Mouse (Mus musculus): ENCODE results near the gene Acta2. TPM values are rescaled to one million over a fixed set of nuclear protein-coding genes. Genes with fewer than 3 reads are reported as not detected.
"Not testable (repeated sequence)": the region's sequence is repeated elsewhere in the genome, so short reads cannot be mapped to it uniquely, and the experiment has no call there.

Gene Acta2
- polyA plus RNA-seq, 1 experiment: 432 TPM

GRCm38 (mm10) chr19:34213251-34213645 is 42.1 kb downstream of the Acta2 start:
- Histone ChIP-seq H3K27me3 (ENCODE audit: control insufficient read depth, insufficient read depth, low read length) (no peaks in the 10 kb centered on the region), H3K36me3 (ENCODE audit: control insufficient read depth, insufficient read depth, low read length) (no peaks in the 10 kb centered on the region), H3K27ac (ENCODE audit: insufficient read depth, low read depth, low read length) (peak overlapping the region; percentile 3; the same call in 1 of the 2 replicates), H3K4me3 (ENCODE audit: low read depth, low read length) (no peak overlapping the region), H3K4me1 (ENCODE audit: control insufficient read depth, insufficient read depth, insufficient read length, low read length) (peaks cover 32% of the 10 kb centered on the region)
- TF ChIP-seq POLR2A (IDR thresholded peaks at IDR 0.05; ENCODE audit: low read depth, low read length): no peak
- TF ChIP-seq CTCF (IDR thresholded peaks at IDR 0.05; ENCODE audit: extremely low read depth, insufficient read length, insufficient replicate concordance, low read depth, low read length): no peak

GRCm38 (mm10) chr19:34212489-34213250 is 42.7 kb downstream of the Acta2 start:
- no peaks in the 10 kb centered on the region for H3K36me3 ChIP-seq (ENCODE audit: control insufficient read depth, insufficient read depth, low read length)
- peak overlapping the region; percentile 7; the same call in 1 of the 2 replicates for H3K27ac ChIP-seq (ENCODE audit: insufficient read depth, low read depth, low read length)
- WGBS: 49% methylated on average over 12 of the region's 12 CpGs
- no peak overlapping the region for H3K4me3 ChIP-seq (ENCODE audit: low read depth, low read length)
- no peak for TF ChIP-seq POLR2A (IDR thresholded peaks at IDR 0.05; ENCODE audit: low read depth, low read length)
- TF ChIP-seq CTCF (IDR thresholded peaks at IDR 0.05; ENCODE audit: extremely low read depth, insufficient read length, insufficient replicate concordance, low read depth, low read length): no peak
- H3K27me3 ChIP-seq (ENCODE audit: control insufficient read depth, insufficient read depth, low read length): no peaks in the 10 kb centered on the region
- H3K4me1 ChIP-seq (ENCODE audit: control insufficient read depth, insufficient read depth, insufficient read length, low read length): peaks cover 32% of the 10 kb centered on the region

DNA sequence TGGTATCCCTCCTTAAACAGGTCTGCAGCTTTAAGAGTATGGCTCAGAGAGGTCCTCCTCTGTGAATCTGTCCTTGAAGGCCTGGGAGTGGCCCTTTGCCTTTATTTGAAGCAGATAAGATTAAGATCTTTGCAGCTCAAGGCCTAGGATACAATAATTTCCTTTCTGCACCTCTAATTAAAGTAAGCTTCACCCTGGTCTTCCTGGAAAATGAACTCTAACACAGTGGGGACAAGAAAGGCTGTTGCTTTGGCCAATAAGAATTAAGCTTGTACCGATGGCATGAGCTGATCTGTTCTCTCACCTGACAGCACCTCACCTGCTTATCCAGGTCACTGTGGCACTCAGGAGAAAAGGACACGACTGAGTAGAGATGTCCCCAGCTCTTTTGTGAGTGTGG is 44.5 kb downstream of the Acta2 start:
- 21% methylated on average over 2 of the region's 2 CpGs for WGBS
- H3K27ac ChIP-seq (ENCODE audit: insufficient read depth, low read depth, low read length): peak overlapping the region; percentile 65
- H3K27me3 ChIP-seq (ENCODE audit: control insufficient read depth, insufficient read depth, low read length): no peaks in the 10 kb centered on the region
- no peaks in the 10 kb centered on the region for H3K36me3 ChIP-seq (ENCODE audit: control insufficient read depth, insufficient read depth, low read length)
- peaks cover 32% of the 10 kb centered on the region for H3K4me1 ChIP-seq (ENCODE audit: control insufficient read depth, insufficient read depth, insufficient read length, low read length)
- no peak for TF ChIP-seq CTCF (IDR thresholded peaks at IDR 0.05; ENCODE audit: extremely low read depth, insufficient read length, insufficient replicate concordance, low read depth, low read length)
- TF ChIP-seq POLR2A (IDR thresholded peaks at IDR 0.05; ENCODE audit: low read depth, low read length): no peak
- H3K4me3 ChIP-seq (ENCODE audit: low read depth, low read length): no peak overlapping the region

- WGBS: 79% methylated on average over 8 of the region's 8 CpGs
Measured at GRCm38 (mm10) chr19:34209930-34210581, 45.3 kb downstream of the Acta2 start.

DNA sequence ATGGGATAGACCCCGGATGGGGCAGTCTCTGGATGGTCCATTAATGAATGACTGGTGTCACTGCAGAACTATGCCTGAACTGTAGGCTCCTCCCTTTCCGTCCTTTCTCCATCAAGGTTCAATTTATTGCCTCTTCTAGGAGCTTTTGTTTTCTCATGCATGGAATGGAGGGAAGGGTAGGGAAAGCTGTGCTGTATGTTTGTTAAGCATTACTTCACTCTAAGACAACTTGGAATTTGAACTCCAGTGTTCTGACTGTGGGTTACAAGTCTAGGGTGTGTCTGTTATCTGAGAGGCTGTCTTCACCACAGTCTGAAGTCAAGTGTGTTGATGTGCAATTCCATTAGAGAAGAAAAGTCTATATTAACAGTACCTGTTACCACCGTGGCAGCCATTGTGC is 46.4 kb downstream of the Acta2 start:
- 33% methylated on average over 3 of the region's 3 CpGs for WGBS

More at GRCm38 (mm10) chr19:34209930-34210581, 45.3 kb downstream of the Acta2 start:
- TF ChIP-seq POLR2A (IDR thresholded peaks at IDR 0.05; ENCODE audit: low read depth, low read length) (no peak), CTCF (IDR thresholded peaks at IDR 0.05; ENCODE audit: extremely low read depth, insufficient read length, insufficient replicate concordance, low read depth, low read length) (no peak)
- Histone ChIP-seq H3K4me3 (ENCODE audit: low read depth, low read length) (no peak overlapping the region), H3K36me3 (ENCODE audit: control insufficient read depth, insufficient read depth, low read length) (no peaks in the 10 kb centered on the region), H3K27me3 (ENCODE audit: control insufficient read depth, insufficient read depth, low read length) (no peaks in the 10 kb centered on the region), H3K27ac (ENCODE audit: insufficient read depth, low read depth, low read length) (peak overlapping the region; percentile 48), H3K4me1 (ENCODE audit: control insufficient read depth, insufficient read depth, insufficient read length, low read length) (peaks cover 32% of the 10 kb centered on the region)

DNA sequence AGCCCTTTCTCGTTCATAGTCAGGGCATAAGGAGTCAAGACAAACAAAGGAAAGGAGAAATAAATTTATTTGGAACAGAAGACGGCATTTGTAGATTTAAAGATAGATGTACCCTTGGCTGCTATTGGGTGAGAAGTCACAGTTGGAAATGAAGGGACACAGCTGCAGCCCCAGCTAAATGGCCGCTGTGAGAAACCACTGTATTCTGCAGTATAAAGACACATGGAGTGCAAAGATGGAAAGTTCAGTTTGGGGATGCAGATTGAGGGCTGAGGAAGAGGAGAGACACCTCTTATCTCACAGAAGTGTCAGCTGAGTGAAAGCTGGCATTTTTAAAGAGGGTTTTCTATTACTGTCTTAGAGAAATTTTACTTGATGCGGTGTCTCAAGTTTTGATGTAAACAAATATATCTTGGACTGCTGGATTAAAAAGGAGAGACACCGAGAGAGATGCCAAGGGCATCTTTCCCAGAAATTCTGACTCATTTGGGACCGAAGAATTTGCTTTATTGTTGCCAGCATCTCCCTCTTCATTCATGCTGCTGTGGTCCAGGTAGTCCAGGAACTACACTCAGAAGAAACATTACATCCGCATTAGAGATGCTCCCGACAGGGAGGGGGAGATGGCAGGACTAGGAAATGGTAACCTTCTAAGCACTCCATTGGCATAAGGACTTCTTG is 48.5 kb downstream of the Acta2 start:
- no peak for TF ChIP-seq POLR2A (IDR thresholded peaks at IDR 0.05; ENCODE audit: low read depth, low read length)
- no peak for TF ChIP-seq CTCF (IDR thresholded peaks at IDR 0.05; ENCODE audit: extremely low read depth, insufficient read length, insufficient replicate concordance, low read depth, low read length)
- H3K27ac ChIP-seq (ENCODE audit: insufficient read depth, low read depth, low read length): no peak overlapping the region
- peaks cover 10% of the 10 kb centered on the region for H3K4me1 ChIP-seq (ENCODE audit: control insufficient read depth, insufficient read depth, insufficient read length, low read length)
- 80% methylated on average over 8 of the region's 8 CpGs for WGBS
- no peaks in the 10 kb centered on the region for H3K36me3 ChIP-seq (ENCODE audit: control insufficient read depth, insufficient read depth, low read length)
- no peaks in the 10 kb centered on the region for H3K27me3 ChIP-seq (ENCODE audit: control insufficient read depth, insufficient read depth, low read length)
- H3K4me3 ChIP-seq (ENCODE audit: low read depth, low read length): no peak overlapping the region

More for the DNA sequence above, 46.4 kb downstream of the Acta2 start:
- Histone ChIP-seq H3K4me3 (ENCODE audit: low read depth, low read length) (no peak overlapping the region), H3K4me1 (ENCODE audit: control insufficient read depth, insufficient read depth, insufficient read length, low read length) (peaks cover 26% of the 10 kb centered on the region), H3K27me3 (ENCODE audit: control insufficient read depth, insufficient read depth, low read length) (no peaks in the 10 kb centered on the region), H3K27ac (ENCODE audit: insufficient read depth, low read depth, low read length) (peak overlapping the region; percentile 83), H3K36me3 (ENCODE audit: control insufficient read depth, insufficient read depth, low read length) (no peaks in the 10 kb centered on the region)
- no peak for TF ChIP-seq POLR2A (IDR thresholded peaks at IDR 0.05; ENCODE audit: low read depth, low read length)
- TF ChIP-seq CTCF (IDR thresholded peaks at IDR 0.05; ENCODE audit: extremely low read depth, insufficient read length, insufficient replicate concordance, low read depth, low read length): no peak

DNA sequence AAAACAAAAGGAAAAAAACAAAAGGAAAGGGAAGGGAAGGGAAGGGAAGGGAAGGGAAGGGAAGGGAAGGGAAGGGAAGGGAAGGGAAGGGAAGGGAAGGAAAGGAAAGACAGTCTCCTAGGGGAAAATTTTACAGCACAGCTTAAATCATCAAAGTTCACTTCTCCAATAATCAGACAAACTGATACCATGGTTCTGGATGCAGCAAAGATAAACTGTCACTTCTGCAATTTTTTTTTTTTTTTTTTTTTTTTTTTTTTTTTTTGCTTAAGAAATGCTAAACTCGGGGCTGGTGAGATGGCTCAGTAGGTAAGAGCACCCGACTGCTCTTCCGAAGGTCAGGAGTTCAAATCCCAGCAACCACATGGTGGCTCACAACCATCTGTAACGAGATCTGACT is 49.3 kb downstream of the Acta2 start:
- H3K27me3 ChIP-seq (ENCODE audit: control insufficient read depth, insufficient read depth, low read length); H3K4me1 ChIP-seq (ENCODE audit: control insufficient read depth, insufficient read depth, insufficient read length, low read length); H3K27ac ChIP-seq (ENCODE audit: insufficient read depth, low read depth, low read length); H3K4me3 ChIP-seq (ENCODE audit: low read depth, low read length); H3K36me3 ChIP-seq (ENCODE audit: control insufficient read depth, insufficient read depth, low read length): not testable (repeated sequence)
- WGBS: 68% methylated on average over 4 of the region's 4 CpGs
